Mouse (Mus musculus): ENCODE measurements around the gene Gpr37l1. TPM values are rescaled to one million over a fixed set of nuclear protein-coding genes. Genes with fewer than 3 reads are reported as not detected.

The Gpr37l1 gene
- total and polyA plus RNA-seq, 3 experiments = not detected

DNA sequence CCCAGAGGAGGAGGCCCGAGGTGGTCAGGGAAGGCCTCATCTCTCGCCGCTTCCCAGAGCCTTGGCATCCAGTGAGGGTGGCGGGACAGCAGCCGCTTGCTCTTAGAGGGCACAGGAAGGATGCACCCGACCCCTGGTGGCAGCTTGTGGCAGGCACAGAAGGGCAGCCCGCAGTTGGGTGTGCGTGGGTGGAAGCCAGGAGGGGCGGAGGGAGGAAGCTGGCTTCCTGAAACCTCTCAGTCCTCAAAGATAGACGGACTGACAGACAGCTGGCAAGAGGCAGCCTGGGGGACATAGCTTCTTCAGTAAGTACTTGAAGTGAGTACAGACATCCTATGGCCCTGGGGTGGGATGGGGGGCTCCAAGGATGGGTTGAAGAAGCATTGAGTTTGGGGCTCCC lies 35.0 kb downstream of the Gpr37l1 start, which contains the start of gene Ptpn7 (continued):
- TF ChIP-seq MAX (IDR thresholded peaks at IDR 0.05; ENCODE audit: low read length) = no peak
- peak; percentile 60; the same call in 1 of the 2 replicates for TF ChIP-seq MAZ (IDR thresholded peaks at IDR 0.05; ENCODE audit: low read depth, low read length)
- peak; percentile 20 to 89; a peak in 3 of 4 replicates for TF ChIP-seq CTCF (conservative IDR thresholded peaks at IDR 0.05 in 1 of 2, IDR thresholded peaks at IDR 0.05 in 1 of 2; ENCODE audit: low read depth in 2 of 2, low read length in 2 of 2)
- peak; percentile 62; the same call in 1 of the 2 replicates for TF ChIP-seq TCF12 (IDR thresholded peaks at IDR 0.05; ENCODE audit: low read depth, low read length)
- TF ChIP-seq POLR2A (IDR thresholded peaks at IDR 0.05; ENCODE audit: low read depth, low read length) = no peak; the same call in 1 of the 2 replicates
- TF ChIP-seq KAT2A (IDR thresholded peaks at IDR 0.05; ENCODE audit: insufficient replicate concordance, low read length) = no peak
- no peak for TF ChIP-seq UBTF (IDR thresholded peaks at IDR 0.05; ENCODE audit: low read depth, low read length)
- peak; percentile 55; the same call in 1 of the 2 replicates for TF ChIP-seq MXI1 (IDR thresholded peaks at IDR 0.05; ENCODE audit: low read depth, low read length)
- no peak for TF ChIP-seq JUN (IDR thresholded peaks at IDR 0.05; ENCODE audit: insufficient read depth, low read depth, low read length)
- no peak for TF ChIP-seq CHD1 (IDR thresholded peaks at IDR 0.05; ENCODE audit: low read depth, low read length)
- peak; percentile 64 for TF ChIP-seq RAD21 (IDR thresholded peaks at IDR 0.05; ENCODE audit: low read depth, low read length)
- 0 out of 2 replicates have a peak, but pooled peaks have one; percentile 12 for TF ChIP-seq BHLHE40 (IDR thresholded peaks at IDR 0.05; ENCODE audit: low read depth, low read length)
- TF ChIP-seq ZC3H11A (IDR thresholded peaks at IDR 0.05; ENCODE audit: low read depth, low read length) = no peak

DNA sequence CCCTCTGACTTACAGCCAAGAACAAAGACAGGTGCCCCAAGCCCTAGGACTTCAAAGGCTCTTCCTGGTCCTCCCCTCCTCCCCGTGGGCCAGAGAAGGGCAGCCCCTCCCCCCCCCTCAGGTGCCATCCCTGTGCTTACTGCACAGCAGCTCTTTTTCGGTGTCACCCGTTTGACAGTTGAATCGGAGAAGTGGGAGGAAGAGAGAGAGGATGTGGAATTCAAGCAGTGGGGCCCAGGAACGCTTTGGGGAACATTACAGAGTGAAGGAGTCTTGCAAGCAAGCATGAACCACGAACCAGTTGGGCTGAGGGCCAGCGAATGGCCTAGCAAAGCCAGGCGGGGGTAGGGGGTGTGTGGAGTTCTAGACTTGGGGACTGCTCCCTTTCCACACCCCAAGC lies 35.9 kb downstream of the Gpr37l1 start:
- H3K9ac ChIP-seq (ENCODE audit: insufficient read depth, low read depth) = peak overlapping the region; percentile 94

DNA sequence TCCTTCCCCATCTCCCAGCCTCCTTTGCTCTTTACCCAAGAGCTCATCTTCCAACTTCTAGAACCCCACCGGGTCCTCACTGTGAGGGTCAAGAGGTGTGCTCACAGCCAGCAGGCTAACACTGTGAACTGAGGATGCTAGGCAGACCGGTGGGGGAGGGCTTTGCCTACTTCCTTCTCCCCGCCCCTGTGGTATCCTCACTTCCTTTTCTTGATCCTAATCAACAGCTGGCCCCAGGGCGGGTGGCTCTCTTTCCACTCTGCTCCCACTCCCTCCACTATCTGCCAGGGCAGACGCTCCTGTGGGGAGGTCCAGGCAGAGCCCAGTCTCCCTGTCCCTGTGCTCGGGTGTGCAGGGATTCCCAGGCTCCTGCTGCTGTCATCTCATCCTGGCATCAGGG lies 36.4 kb downstream of the Gpr37l1 start:
- peak overlapping the region; percentile 24 to 67 (median 65) for H3K4me3 ChIP-seq (replicated peaks in 1 of 3; ENCODE audit: low read depth in 2 of 3, low read length in 2 of 3, poor library complexity in 1 of 3)
- peaks cover 17 to 35% of the 10 kb centered on the region in 2 experiments for H3K36me3 ChIP-seq (replicated peaks in 1 of 2; ENCODE audit: control insufficient read depth in 1 of 2, insufficient read depth in 1 of 2, low read length in 1 of 2)
- H3K9me3 ChIP-seq (replicated peaks; ENCODE audit: low read length) = no peaks in the 10 kb centered on the region
- H3K27me3 ChIP-seq (replicated peaks) = no peaks in the 10 kb centered on the region
- H3K27ac ChIP-seq (ENCODE audit: insufficient read depth, low read depth) = peak overlapping the region; percentile 96
- peak; percentile 77 for DNase-seq (ENCODE audit: extremely low read depth)
- in situ Hi-C loops (cut with MboI; ENCODE audit: low pct_ligation_motif_present, low pct_unique_long_range_greater_than_20kb, low sequenced_read_pairs) (no loop called here), dilution Hi-C loops (cut with MboI; ENCODE audit: extremely low pct_ligation_motif_present, extremely low pct_unique_long_range_greater_than_20kb, low sequenced_read_pairs) (no loop called here)
- H3K79me2 ChIP-seq (replicated peaks; ENCODE audit: control insufficient read depth, extremely low read depth, insufficient read depth, poor library complexity, severe bottlenecking) = peaks cover 15% of the 10 kb centered on the region
- peak overlapping the region; percentile 88 for H3K4me2 ChIP-seq (ENCODE audit: insufficient read depth, low read depth, poor library complexity, severe bottlenecking)
- peaks cover 19 to 64% of the 10 kb centered on the region in 2 experiments for H3K4me1 ChIP-seq (ENCODE audit: control insufficient read depth in 1 of 2, insufficient read depth in 2 of 2)
- H3K9ac ChIP-seq (ENCODE audit: insufficient read depth, low read depth) = peak overlapping the region; percentile 94
- no peak for TF ChIP-seq PAX5 (IDR thresholded peaks at IDR 0.05; ENCODE audit: low read length)
- no peak; the same call in 1 of the 2 replicates for TF ChIP-seq BHLHE40 (IDR thresholded peaks at IDR 0.05; ENCODE audit: low read depth, low read length)
- TF ChIP-seq E2F4 (IDR thresholded peaks at IDR 0.05; ENCODE audit: insufficient replicate concordance, low read depth, low read length) = no peak
- no peak for TF ChIP-seq CHD1 (IDR thresholded peaks at IDR 0.05; ENCODE audit: low read depth, low read length)
- TF ChIP-seq RCOR1 (conservative IDR thresholded peaks at IDR 0.05; ENCODE audit: low read depth, low read length) = no peak
- TF ChIP-seq ZNF384 (IDR thresholded peaks at IDR 0.05; ENCODE audit: low read depth, low read length) = no peak
- peak; percentile 86; the same call in 1 of the 2 replicates for TF ChIP-seq POLR2AphosphoS2 (IDR thresholded peaks at IDR 0.05; ENCODE audit: low read depth, low read length)
- TF ChIP-seq IRF4 (IDR thresholded peaks at IDR 0.05; ENCODE audit: low read depth, low read length) = peak; percentile 84; the same call in 1 of the 2 replicates
- TF ChIP-seq UBTF (IDR thresholded peaks at IDR 0.05; ENCODE audit: low read depth, low read length) = no peak
- peak; percentile 80 for TF ChIP-seq ELF1 (IDR thresholded peaks at IDR 0.05; ENCODE audit: low read depth, low read length)
- no peak for TF ChIP-seq NRF1 (IDR thresholded peaks at IDR 0.05; ENCODE audit: low read depth, low read length)
- peak; percentile 58; the same call in 1 of the 2 replicates for TF ChIP-seq MAZ (IDR thresholded peaks at IDR 0.05; ENCODE audit: low read depth, low read length)
- peak; percentile 84 for TF ChIP-seq TBP (conservative IDR thresholded peaks at IDR 0.05; ENCODE audit: low read depth, low read length)
- TF ChIP-seq USF1 (IDR thresholded peaks at IDR 0.05; ENCODE audit: low read depth, low read length) = no peak
- TF ChIP-seq KAT2A (IDR thresholded peaks at IDR 0.05; ENCODE audit: insufficient replicate concordance, low read length) = no peak
- peak; percentile 89 for TF ChIP-seq TCF12 (IDR thresholded peaks at IDR 0.05; ENCODE audit: low read depth, low read length)
- TF ChIP-seq MEF2A (IDR thresholded peaks at IDR 0.05; ENCODE audit: borderline replicate concordance, low read depth, low read length) = 0 out of 2 replicates have a peak, but pooled peaks have one; percentile 29
- peak; percentile 63 for TF ChIP-seq ETS1 (conservative IDR thresholded peaks at IDR 0.05; ENCODE audit: low read depth, low read length)
- no peak for TF ChIP-seq JUND (conservative IDR thresholded peaks at IDR 0.05; ENCODE audit: low read depth, low read length)
- TF ChIP-seq RAD21 (IDR thresholded peaks at IDR 0.05; ENCODE audit: low read depth, low read length) = no peak
- no peak for TF ChIP-seq SMC3 (IDR thresholded peaks at IDR 0.05; ENCODE audit: low read depth, low read length)

More for the DNA sequence above, 35.9 kb downstream of the Gpr37l1 start:
- Histone ChIP-seq H3K27ac (ENCODE audit: insufficient read depth, low read depth) (peak overlapping the region; percentile 96), H3K27me3 (replicated peaks) (no peaks in the 10 kb centered on the region), H3K79me2 (replicated peaks; ENCODE audit: control insufficient read depth, extremely low read depth, insufficient read depth, poor library complexity, severe bottlenecking) (peaks cover 15% of the 10 kb centered on the region), H3K4me3 (replicated peaks in 1 of 3; ENCODE audit: low read depth in 2 of 3, low read length in 2 of 3, poor library complexity in 1 of 3) (peak overlapping the region; percentile 24 to 67 (median 65)), H3K9me3 (replicated peaks; ENCODE audit: low read length) (no peaks in the 10 kb centered on the region), H3K4me2 (ENCODE audit: insufficient read depth, low read depth, poor library complexity, severe bottlenecking) (peak overlapping the region; percentile 88), H3K4me1 (ENCODE audit: control insufficient read depth in 1 of 2, insufficient read depth in 2 of 2) (peaks cover 19 to 69% of the 10 kb centered on the region in 2 experiments), H3K36me3 (replicated peaks in 1 of 2; ENCODE audit: control insufficient read depth in 1 of 2, insufficient read depth in 1 of 2, low read length in 1 of 2) (peaks cover 17 to 35% of the 10 kb centered on the region in 2 experiments)
- in situ Hi-C loops (cut with MboI; ENCODE audit: low pct_ligation_motif_present, low pct_unique_long_range_greater_than_20kb, low sequenced_read_pairs) (no loop called here), dilution Hi-C loops (cut with MboI; ENCODE audit: extremely low pct_ligation_motif_present, extremely low pct_unique_long_range_greater_than_20kb, low sequenced_read_pairs) (no loop called here)
- DNase-seq (ENCODE audit: extremely low read depth) = no peak
- TF ChIP-seq UBTF (IDR thresholded peaks at IDR 0.05; ENCODE audit: low read depth, low read length) (no peak), ZMIZ1 (IDR thresholded peaks at IDR 0.05; ENCODE audit: low read depth, low read length) (0 out of 2 replicates have a peak, but pooled peaks have one; percentile 2), RAD21 (IDR thresholded peaks at IDR 0.05; ENCODE audit: low read depth, low read length) (no peak), CHD2 (IDR thresholded peaks at IDR 0.05; ENCODE audit: low read length) (peak; percentile 78; the same call in 1 of the 2 replicates), MAZ (IDR thresholded peaks at IDR 0.05; ENCODE audit: low read depth, low read length) (no peak)

Data from CH12.LX (cell line).